8 mouse cellular contexts compared by ENCODE assay signal in the genomic region with DNA sequence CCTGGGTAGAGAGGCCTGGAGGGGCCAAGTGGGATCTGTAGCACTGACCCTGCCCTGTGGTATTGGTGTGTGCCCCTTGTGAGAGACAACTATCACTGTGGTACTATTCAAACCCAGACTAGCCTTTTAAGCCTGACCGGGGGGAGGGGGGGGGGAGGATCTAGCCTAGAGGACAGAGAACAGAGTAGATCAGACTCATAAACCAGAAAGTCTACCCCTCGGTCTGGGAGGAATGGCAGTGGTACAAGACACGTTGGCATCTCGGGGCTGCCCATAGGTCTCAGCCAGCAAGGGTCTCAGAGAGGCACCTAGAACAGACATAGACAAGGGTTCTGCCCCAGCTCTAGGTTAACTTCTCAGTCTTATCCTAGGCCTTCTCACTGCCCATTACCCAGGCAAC. TPM values are rescaled to one million over a fixed set of nuclear protein-coding genes. Genes with fewer than 3 reads are reported as not detected.
A peak's percentile ranks its signal among the peaks of the same experiment; 100 is the strongest.
DNase-seq lines count a peak whose midpoint lies in the region; ATAC-seq and TF ChIP-seq lines count a peak whose summit lies in the region.

No protein-coding gene starts in this region.

- ATAC-seq in lung, embryonic 14.5 days (ENCODE audit: insufficient read depth), result no peak
- no peak for ATAC-seq in embryonic facial prominence, embryonic 14.5 days (ENCODE audit: low read depth)
- ATAC-seq in limb, embryonic 11.5 days (ENCODE audit: insufficient number of reproducible peaks, low FRiP score, low TSS enrichment, low read depth), result no peak
- ATAC-seq in monocyte, adult 5-6 weeks (replicated peaks; ENCODE audit: insufficient number of reproducible peaks, low FRiP score, low TSS enrichment, poor library complexity, severe bottlenecking), result no peak

- DNase-seq in lung, embryonic 14.5 days, result no peak
- DNase-seq in lung, postnatal 25 days (ENCODE audit: low spot score), result no peak
- no peak for DNase-seq in embryonic facial prominence, embryonic 14.5 days (ENCODE audit: low spot score)
- no peak for DNase-seq in limb, embryonic 11.5 days (ENCODE audit: low spot score)
- no peak for DNase-seq in layer of hippocampus, adult 8-10 months (ENCODE audit: low spot score in 2 of 2)
- DNase-seq in frontal cortex, postnatal 14 days (ENCODE audit: low spot score in 2 of 2), result no peak

- H3K27ac ChIP-seq in lung, embryonic 14.5 days (ENCODE audit: low read depth), result peak overlapping the region; percentile 90
- peak overlapping the region; percentile 92 for H3K27ac ChIP-seq in embryonic facial prominence, embryonic 14.5 days (replicated peaks; ENCODE audit: low read depth, low read length)
- H3K27ac ChIP-seq in limb, embryonic 11.5 days (replicated peaks; ENCODE audit: low read depth, low read length), result no peak overlapping the region
- H3K27ac ChIP-seq in olfactory bulb, adult 2 months (ENCODE audit: insufficient read depth, low read depth, low read length), result no peak overlapping the region

- no peak for TF ChIP-seq POLR2A in olfactory bulb, adult 2 months (IDR thresholded peaks at IDR 0.05; ENCODE audit: insufficient read depth, low read depth, low read length)

- H3K4me2 ChIP-seq in lung, embryonic 14.5 days, result peak overlapping the region; percentile 65
- peak overlapping the region; percentile 86 for H3K4me2 ChIP-seq in embryonic facial prominence, embryonic 14.5 days (ENCODE audit: low read depth, low read length)
- peak overlapping the region; percentile 86 for H3K4me2 ChIP-seq in limb, embryonic 11.5 days (ENCODE audit: low read depth, severe bottlenecking)

- WGBS in lung, embryonic 14.5 days, result 25% methylated on average over 4 of the region's 4 CpGs
- WGBS in embryonic facial prominence, embryonic 14.5 days, result 37% methylated on average over 4 of the region's 4 CpGs
- WGBS in limb, embryonic 11.5 days, result 27% methylated on average over 4 of the region's 4 CpGs
- 37% methylated on average over 4 of the region's 4 CpGs for WGBS in olfactory bulb, adult 2 months

- no peaks in the 10 kb centered on the region for H3K9me3 ChIP-seq in lung, embryonic 14.5 days (ENCODE audit: low read depth, low read length)
- no peaks in the 10 kb centered on the region for H3K9me3 ChIP-seq in embryonic facial prominence, embryonic 14.5 days (ENCODE audit: control insufficient read depth, low read length)
- no peaks in the 10 kb centered on the region for H3K9me3 ChIP-seq in limb, embryonic 11.5 days (ENCODE audit: control insufficient read depth, low read length)

- H3K27me3 ChIP-seq in lung, embryonic 14.5 days (ENCODE audit: insufficient read depth, low read length), result no peaks in the 10 kb centered on the region
- H3K27me3 ChIP-seq in embryonic facial prominence, embryonic 14.5 days (replicated peaks; ENCODE audit: control insufficient read depth, insufficient read depth, low read length), result no peaks in the 10 kb centered on the region
- H3K27me3 ChIP-seq in limb, embryonic 11.5 days (ENCODE audit: control insufficient read depth, insufficient read depth, low read length), result no peaks in the 10 kb centered on the region

- 0 out of 2 replicates have a peak, but pooled peaks cover 3% of the 10 kb centered on the region for H3K36me3 ChIP-seq in lung, embryonic 14.5 days (ENCODE audit: insufficient read depth)
- peaks cover 8% of the 10 kb centered on the region; the same call in 1 of the 2 replicates for H3K36me3 ChIP-seq in embryonic facial prominence, embryonic 14.5 days (ENCODE audit: control insufficient read depth, insufficient read depth, low read length)
- no peaks in the 10 kb centered on the region for H3K36me3 ChIP-seq in limb, embryonic 11.5 days (ENCODE audit: control insufficient read depth, insufficient read depth, low read length)

- peak overlapping the region; percentile 76 for H3K4me3 ChIP-seq in lung, embryonic 14.5 days (ENCODE audit: low read depth, low read length)
- H3K4me3 ChIP-seq in embryonic facial prominence, embryonic 14.5 days (ENCODE audit: low read depth, low read length), result peak overlapping the region; percentile 77
- peak overlapping the region; percentile 73 for H3K4me3 ChIP-seq in limb, embryonic 11.5 days (ENCODE audit: low read depth, low read length)
- H3K4me3 ChIP-seq in olfactory bulb, adult 2 months (ENCODE audit: insufficient read depth, low read depth, low read length), result peak overlapping the region; percentile 66

- no peak for TF ChIP-seq CTCF in lung, embryonic 14.5 days (IDR thresholded peaks at IDR 0.05; ENCODE audit: low read depth)
- no peak for TF ChIP-seq CTCF in olfactory bulb, adult 2 months (IDR thresholded peaks at IDR 0.05; ENCODE audit: insufficient read depth, low read depth, low read length)

- H3K9ac ChIP-seq in lung, embryonic 14.5 days, result peak overlapping the region; percentile 87
- H3K9ac ChIP-seq in embryonic facial prominence, embryonic 14.5 days (ENCODE audit: low read depth, low read length), result peak overlapping the region; percentile 91
- peak overlapping the region; percentile 87 for H3K9ac ChIP-seq in limb, embryonic 11.5 days (ENCODE audit: low read length)

- H3K4me1 ChIP-seq in lung, embryonic 14.5 days (ENCODE audit: insufficient read depth), result peaks cover 24% of the 10 kb centered on the region
- peaks cover 51% of the 10 kb centered on the region for H3K4me1 ChIP-seq in embryonic facial prominence, embryonic 14.5 days (ENCODE audit: control insufficient read depth, insufficient read depth, low read length)
- peaks cover 31% of the 10 kb centered on the region for H3K4me1 ChIP-seq in limb, embryonic 11.5 days (ENCODE audit: control insufficient read depth, insufficient read depth, low read length)
- H3K4me1 ChIP-seq in olfactory bulb, adult 2 months (ENCODE audit: control insufficient read depth, insufficient read depth, low read length), result peaks cover 25% of the 10 kb centered on the region

RNA-seq across cellular contexts. Expression of a gene that starts 3.3 kb away (rescaled TPM):
- polyA plus RNA-seq in lung, embryonic 14.5 days (2014; fragmentation: Nextera tagmentation; extraction: Ambion mirVana), result 30.5 and 33.4 TPM in 2 replicates
- polyA plus RNA-seq in embryonic facial prominence, embryonic 14.5 days (2014; fragmentation: Nextera tagmentation; extraction: Ambion mirVana), result 31.0 and 35.2 TPM in 2 replicates
- polyA plus RNA-seq in limb, embryonic 11.5 days (2014; fragmentation: Nextera tagmentation; extraction: Ambion mirVana), result 23.8 and 25.6 TPM in 2 replicates
- polyA plus RNA-seq in olfactory bulb, adult 2 months (2012; ENCODE audit: insufficient read depth, insufficient read length, low replicate concordance, missing spikeins), result not detected in 2 replicates
- total RNA-seq in layer of hippocampus, adult 8-10 months (2022), result 10 to 100 TPM; 23.3 to 29.6 (median 26.6) TPM
- 110 to 141 TPM (median 113 TPM) in 3 replicates for total RNA-seq in monocyte, adult 5-6 weeks (2017)

Comparison
In these comparisons a context has a peak if more than half of its experiments do, and no peak if none do; other contexts are left out.
1. H3K27ac ChIP-seq: peak in lung, embryonic 14.5 days (single experiment) and embryonic facial prominence, embryonic 14.5 days (single experiment); none in limb, embryonic 11.5 days (single experiment) and olfactory bulb, adult 2 months (single experiment).
2. RNA of a gene that starts 3.3 kb away (polyA plus RNA-seq): 30.5 to 33.4 TPM in lung, embryonic 14.5 days, 31.0 to 35.2 TPM in embryonic facial prominence, embryonic 14.5 days and 23.8 to 25.6 TPM in limb, embryonic 11.5 days; not detected in olfactory bulb, adult 2 months; every median in the first group is over 10 times any median in the second.
3. Peak in every context shown above with its lines, with median percentiles within 50 percentile points of each other: H3K4me2 ChIP-seq, H3K4me3 ChIP-seq and H3K9ac ChIP-seq.